In the genomic region with DNA sequence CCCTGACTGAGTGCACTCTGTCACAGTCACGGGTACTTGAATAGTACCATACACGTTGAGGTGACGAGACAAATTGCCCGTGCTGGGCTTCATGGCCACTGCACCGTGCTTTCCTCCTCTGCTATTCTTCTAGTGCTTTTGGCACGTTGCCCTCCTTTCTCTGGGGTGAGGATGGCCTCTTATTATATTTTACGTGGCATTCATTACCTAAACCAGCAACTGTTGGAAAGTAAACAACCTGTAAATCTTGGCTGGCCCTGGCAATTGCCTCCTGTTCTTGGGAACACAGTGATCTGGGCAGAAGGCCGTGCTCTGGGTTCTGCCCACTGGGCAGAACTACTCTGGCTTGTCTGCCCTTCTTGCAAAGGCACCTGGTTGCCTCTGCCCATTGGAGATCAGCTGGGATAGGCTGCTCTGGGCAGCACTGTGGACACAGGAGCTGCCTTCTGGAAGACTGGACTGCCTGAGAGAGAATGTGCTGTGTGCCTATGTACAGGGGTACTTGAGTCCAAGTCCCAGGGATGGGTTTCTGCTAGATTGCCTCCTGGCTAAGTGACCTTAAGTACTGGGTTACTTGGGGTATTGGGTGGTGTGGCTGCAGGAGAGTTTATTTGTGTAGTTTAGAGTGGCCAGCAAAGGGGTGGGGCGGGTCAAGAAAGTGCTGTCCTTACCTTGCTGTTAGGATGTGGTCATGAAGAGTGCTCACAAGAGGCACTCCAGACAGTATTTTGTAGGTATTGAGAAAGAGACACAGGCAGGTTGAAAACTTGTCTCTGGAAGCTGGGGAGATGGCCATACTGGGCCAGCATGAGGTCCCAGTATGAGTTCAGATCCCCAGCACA, we compare ENCODE assay signal across 12 mouse cellular contexts. TPM values are rescaled to one million over a fixed set of nuclear protein-coding genes. Genes with fewer than 3 reads are reported as not detected.
DNase-seq lines count a peak whose midpoint lies in the region; ATAC-seq and TF ChIP-seq lines count a peak whose summit lies in the region.
"Had no signal": no experiment of that assay in that cellular context is flagged by ENCODE, and none has a peak within 500 bp of the region (broad histone marks: within the 10 kb centered on the region; RNA-seq: fewer than 3 reads in every experiment).

No protein-coding gene starts in this region.

- no peaks in the 10 kb centered on the region for H3K9me3 ChIP-seq in lung, embryonic 14.5 days (ENCODE audit: low read depth, low read length)
- no peaks in the 10 kb centered on the region for H3K9me3 ChIP-seq in midbrain, embryonic 10.5 days (replicated peaks)
- H3K9me3 ChIP-seq in forebrain, embryonic 16.5 days (ENCODE audit: control insufficient read depth, low read length), result no peaks in the 10 kb centered on the region
- H3K9me3 ChIP-seq: liver, embryonic 13.5 days; midbrain, embryonic 13.5 days had no signal

- H3K27ac ChIP-seq in gastrocnemius, adult 2 months, result peak overlapping the region; percentile 82
- no peak overlapping the region for H3K27ac ChIP-seq in lung, embryonic 14.5 days (ENCODE audit: low read depth)
- no peak overlapping the region for H3K27ac ChIP-seq in midbrain, embryonic 10.5 days (replicated peaks)
- H3K27ac ChIP-seq in forebrain, embryonic 16.5 days (ENCODE audit: low read length), result no peak overlapping the region
- H3K27ac ChIP-seq: liver, embryonic 13.5 days; midbrain, embryonic 13.5 days had no signal

- no peaks in the 10 kb centered on the region for H3K27me3 ChIP-seq in lung, embryonic 14.5 days (ENCODE audit: insufficient read depth, low read length)
- H3K27me3 ChIP-seq in midbrain, embryonic 10.5 days (ENCODE audit: low read depth, poor library complexity, severe bottlenecking), result no peaks in the 10 kb centered on the region
- no peaks in the 10 kb centered on the region for H3K27me3 ChIP-seq in forebrain, embryonic 16.5 days (replicated peaks; ENCODE audit: control insufficient read depth, insufficient read depth, low read length)
- H3K27me3 ChIP-seq: liver, embryonic 13.5 days; midbrain, embryonic 13.5 days had no signal

- DNase-seq in gastrocnemius, adult 2 months, result peak; percentile 75
- no peak for DNase-seq in gastrocnemius, postnatal 14 days
- DNase-seq in urinary bladder, postnatal 14 days (ENCODE audit: low spot score), result peak; percentile 30
- DNase-seq in urinary bladder, adult 18-20 months (ENCODE audit: low spot score in 2 of 2), result no peak
- peak; percentile 20 for DNase-seq in lung, embryonic 14.5 days
- DNase-seq in right cerebral cortex, postnatal 4 days, result no peak
- DNase-seq in midbrain, embryonic 10.5 days (ENCODE audit: low spot score), result no peak
- DNase-seq: heart, postnatal 14 days; liver, embryonic 13.5 days had no signal

- no peak overlapping the region for H3K4me2 ChIP-seq in lung, embryonic 14.5 days
- H3K4me2 ChIP-seq in forebrain, embryonic 16.5 days (ENCODE audit: low read length), result no peak overlapping the region
- H3K4me2 ChIP-seq: liver, embryonic 13.5 days; midbrain, embryonic 13.5 days had no signal

- no peak overlapping the region for H3K4me3 ChIP-seq in gastrocnemius, adult 2 months
- no peak overlapping the region for H3K4me3 ChIP-seq in lung, embryonic 14.5 days (ENCODE audit: low read depth, low read length)
- H3K4me3 ChIP-seq in midbrain, embryonic 10.5 days, result no peak overlapping the region
- H3K4me3 ChIP-seq in forebrain, embryonic 16.5 days (replicated peaks; ENCODE audit: low read length), result no peak overlapping the region
- H3K4me3 ChIP-seq: liver, embryonic 13.5 days; midbrain, embryonic 13.5 days had no signal

- H3K4me1 ChIP-seq in lung, embryonic 14.5 days (ENCODE audit: insufficient read depth), result no peaks in the 10 kb centered on the region
- peaks cover 9% of the 10 kb centered on the region for H3K4me1 ChIP-seq in midbrain, embryonic 10.5 days
- H3K4me1 ChIP-seq in forebrain, embryonic 16.5 days (replicated peaks; ENCODE audit: control insufficient read depth, insufficient read depth, low read length), result no peaks in the 10 kb centered on the region
- H3K4me1 ChIP-seq: liver, embryonic 13.5 days; midbrain, embryonic 13.5 days had no signal

- 46% methylated on average over 9 of the region's 9 CpGs for WGBS in lung, embryonic 14.5 days
- WGBS in midbrain, embryonic 10.5 days, result 71% methylated on average over 9 of the region's 9 CpGs
- 53% methylated on average over 9 of the region's 9 CpGs for WGBS in forebrain, embryonic 16.5 days

- H3K9ac ChIP-seq in lung, embryonic 14.5 days, result no peak overlapping the region
- H3K9ac ChIP-seq in forebrain, embryonic 16.5 days (replicated peaks; ENCODE audit: low read depth, low read length), result no peak overlapping the region
- H3K9ac ChIP-seq: liver, embryonic 13.5 days; midbrain, embryonic 13.5 days had no signal

- ATAC-seq in lung, embryonic 14.5 days (ENCODE audit: insufficient read depth), result no peak
- ATAC-seq in forebrain, embryonic 16.5 days, result no peak
- ATAC-seq: intestine, embryonic 16.5 days; midbrain, embryonic 13.5 days had no signal

- no peaks in the 10 kb centered on the region for H3K36me3 ChIP-seq in lung, embryonic 14.5 days (ENCODE audit: insufficient read depth)
- no peaks in the 10 kb centered on the region for H3K36me3 ChIP-seq in midbrain, embryonic 10.5 days
- H3K36me3 ChIP-seq in forebrain, embryonic 16.5 days (ENCODE audit: control insufficient read depth, insufficient read depth), result no peaks in the 10 kb centered on the region
- H3K36me3 ChIP-seq: liver, embryonic 13.5 days; midbrain, embryonic 13.5 days had no signal

- no peak for TF ChIP-seq CTCF in gastrocnemius, adult 2 months (IDR thresholded peaks at IDR 0.05)
- TF ChIP-seq CTCF in lung, embryonic 14.5 days (IDR thresholded peaks at IDR 0.05; ENCODE audit: low read depth), result no peak

- intact Hi-C loops in gastrocnemius, adult 2 months (cut with DNase I), result no loop called here
- intact Hi-C loops in gastrocnemius, postnatal 14 days (cut with DNase I; ENCODE audit: low total_unique reads), result no loop called here

RNA-seq across cellular contexts. Expression of gene Tfcp2l1, which starts 15.6 kb away (rescaled TPM):
- total RNA-seq in gastrocnemius, adult 2 months (2021), result 10 to 100 TPM in 1 of 2 experiments, 1 to 10 TPM in 1; 1.1 to 11.6 TPM
- total RNA-seq in gastrocnemius, postnatal 14 days (2021), result 1 to 10 TPM in 1 of 2 experiments, under 1 TPM in 1; 0.41 to 1.8 TPM
- polyA plus RNA-seq in lung, embryonic 14.5 days (2014; fragmentation: Nextera tagmentation; extraction: Ambion mirVana), result 0.74 and 1.4 TPM in 2 replicates
- polyA plus RNA-seq in midbrain, embryonic 10.5 days (2016; fragmentation: Nextera tagmentation; extraction: Ambion mirVana), result 0.06 and 0.20 TPM in 2 replicates
- 0.26 and 0.28 TPM in 2 replicates for polyA plus RNA-seq in forebrain, embryonic 16.5 days (2015; fragmentation: Nextera tagmentation; extraction: Ambion mirVana)

Comparison
In these comparisons a context has a peak if more than half of its experiments do, and no peak if none do; other contexts are left out.
1. DNase-seq: peak in gastrocnemius, adult 2 months (single experiment), urinary bladder, postnatal 14 days (single experiment) and lung, embryonic 14.5 days (single experiment); none in gastrocnemius, postnatal 14 days (single experiment), urinary bladder, adult 18-20 months (0 of 2), right cerebral cortex, postnatal 4 days (single experiment) and midbrain, embryonic 10.5 days (single experiment).